Mouse (Mus musculus) megakaryocyte, embryonic 14.5 days (primary cell): ENCODE data around the gene Vav2. TPM values are rescaled to one million over a fixed set of nuclear protein-coding genes. Genes with fewer than 3 reads are reported as not detected.
A peak's percentile ranks its signal among the peaks of the same experiment; 100 is the strongest.

ENCODE experiments used
- H3K27me3 ChIP-seq: replicated peaks from 2 replicates; pipeline ENCODE3; 2012; ENCODE audit warnings: inconsistent platforms
- H3K36me3 ChIP-seq: replicated peaks from 2 replicates; pipeline ENCODE3; 2012; ENCODE audit warnings: low read length, inconsistent platforms, mixed read lengths
- H3K4me1 ChIP-seq: 2 replicates; pipeline ENCODE4 v1.6.1; 2012; ENCODE audit warnings: inconsistent platforms
- H3K4me3 ChIP-seq: replicated peaks from 2 replicates; pipeline ENCODE3; 2012; ENCODE audit warnings: moderate library complexity, mild to moderate bottlenecking, inconsistent platforms
- H3K9me3 ChIP-seq: 2 replicates; pipeline ENCODE4 v1.6.1; 2012; ENCODE audit warnings: inconsistent platforms
- FLI1 ChIP-seq: IDR thresholded peaks from 2 replicates; pipeline ENCODE4 v1.6.1; 2012; ENCODE audit warnings: low read length, inconsistent platforms, mixed read lengths
- GATA1 ChIP-seq: IDR thresholded peaks from 3 replicates; pipeline ENCODE4 v1.6.1; 2012; ENCODE audit warnings: mixed read lengths, low read length, inconsistent platforms, borderline replicate concordance
- polyA plus RNA-seq: library from polyadenylated mRNA; stranded (reverse); fragments of >175 nt; gene quantifications from 2 replicates; pipeline ENCODE4 v1.2.3, GENCODE M21; 2012; ENCODE audit warnings: low replicate concordance; ENCODE audit not compliant: insufficient read depth

The Vav2 gene
- polyA plus RNA-seq, 1 experiment, result 5.5 TPM

DNA sequence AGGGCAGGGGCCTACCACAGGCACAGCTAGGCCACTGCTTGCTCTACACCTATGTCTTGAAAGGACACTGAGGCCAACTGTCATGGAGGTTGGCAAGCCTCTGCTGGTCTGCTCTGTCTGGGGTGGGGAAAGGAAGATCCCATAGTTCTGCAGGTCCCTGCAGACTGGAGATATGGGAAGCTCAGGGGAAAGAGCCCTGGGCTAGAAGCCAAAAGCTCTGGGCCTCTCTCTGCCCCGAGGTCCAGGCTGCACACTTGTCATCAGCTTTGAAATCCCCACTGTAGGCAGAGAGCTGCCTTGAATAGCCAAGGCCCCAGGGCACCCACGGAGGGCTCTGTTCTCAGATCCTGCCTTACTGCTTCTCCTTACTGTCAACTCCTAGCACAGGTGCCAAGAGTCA lies 158.5 kb downstream of the Vav2 start:
- no peak overlapping the region for H3K4me3 ChIP-seq
- no peaks in the 10 kb centered on the region; the same call in 1 of the 2 replicates for H3K4me1 ChIP-seq
- TF ChIP-seq FLI1 (no peak), GATA1 (no peak)
- peaks cover 5% of the 10 kb centered on the region for H3K9me3 ChIP-seq
- peaks cover 11% of the 10 kb centered on the region for H3K36me3 ChIP-seq
- peaks cover 19% of the 10 kb centered on the region for H3K27me3 ChIP-seq

DNA sequence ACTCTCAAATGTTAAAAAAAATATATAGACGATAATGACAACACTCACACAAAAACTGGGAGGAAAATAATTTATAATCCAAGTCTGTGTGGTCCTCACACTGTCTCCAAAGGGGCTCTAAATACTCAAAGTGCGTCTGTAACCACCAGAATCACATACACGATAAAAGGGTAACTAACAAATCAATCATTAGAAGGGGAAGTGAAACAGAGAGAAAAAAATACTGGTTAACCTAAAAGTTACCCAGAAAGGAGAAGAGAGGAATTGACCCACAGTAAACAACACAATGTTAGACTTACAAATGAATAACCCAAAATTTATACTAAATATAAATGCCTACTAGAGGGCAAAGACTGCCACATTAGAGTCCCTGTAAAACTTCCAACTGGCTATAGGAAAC lies 161.0 kb downstream of the Vav2 start:
- H3K36me3 ChIP-seq, result peaks cover 11% of the 10 kb centered on the region

DNA sequence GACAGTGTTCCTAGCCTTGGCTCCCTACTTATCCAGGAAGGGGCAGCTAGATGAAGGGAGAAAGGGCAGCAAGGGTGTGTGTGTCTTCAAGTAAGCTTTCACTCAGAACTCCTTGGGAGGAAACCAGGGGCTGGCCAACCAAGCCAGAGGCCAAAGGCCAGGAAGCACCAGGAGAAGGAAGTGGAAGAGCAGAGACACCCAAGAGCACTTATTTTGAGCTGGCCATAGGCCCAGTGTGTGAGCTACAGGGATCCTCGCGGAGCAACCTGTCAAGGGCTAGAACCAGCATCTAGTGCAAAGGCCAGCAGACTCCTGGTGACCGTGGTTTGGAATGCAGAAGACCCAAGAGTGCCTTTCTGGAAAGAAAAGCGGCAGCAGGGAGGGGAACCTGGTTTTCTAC lies 163.8 kb downstream of the Vav2 start:
- H3K4me1 ChIP-seq, result peaks cover 5% of the 10 kb centered on the region; the same call in 1 of the 2 replicates
- no peak for TF ChIP-seq FLI1
- TF ChIP-seq GATA1, result no peak
- H3K36me3 ChIP-seq, result peaks cover 4% of the 10 kb centered on the region
- H3K4me3 ChIP-seq, result no peak overlapping the region
- H3K9me3 ChIP-seq, result no peaks in the 10 kb centered on the region
- peaks cover 16% of the 10 kb centered on the region for H3K27me3 ChIP-seq

More for the DNA sequence above, 161.0 kb downstream of the Vav2 start:
- H3K4me1 ChIP-seq, result peaks cover 5% of the 10 kb centered on the region; the same call in 1 of the 2 replicates
- peaks cover 25% of the 10 kb centered on the region for H3K27me3 ChIP-seq
- peaks cover 5% of the 10 kb centered on the region for H3K9me3 ChIP-seq
- no peak for TF ChIP-seq FLI1
- TF ChIP-seq GATA1, result no peak
- no peak overlapping the region for H3K4me3 ChIP-seq

DNA sequence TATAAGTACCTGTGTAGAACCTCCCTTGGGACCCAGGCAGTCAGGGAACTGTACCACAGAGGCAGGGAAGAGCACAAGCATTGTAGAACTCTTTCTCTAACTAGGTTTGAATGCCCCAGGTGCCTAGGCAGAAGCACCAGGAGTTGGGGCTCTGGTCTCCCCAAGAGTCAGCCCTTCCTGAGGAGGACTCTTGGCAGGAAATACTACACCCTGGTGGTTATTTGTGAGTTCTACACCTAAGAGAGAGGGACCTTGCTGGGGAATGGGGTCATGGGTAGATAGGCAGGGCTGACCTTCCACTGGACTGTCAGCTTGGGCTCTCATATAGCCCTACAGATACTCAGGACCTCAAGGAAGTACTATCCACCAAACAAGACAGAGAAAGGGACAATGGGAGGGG lies 175.4 kb downstream of the Vav2 start:
- no peak for TF ChIP-seq GATA1
- TF ChIP-seq FLI1, result no peak
- peaks cover 73% of the 10 kb centered on the region for H3K27me3 ChIP-seq

DNA sequence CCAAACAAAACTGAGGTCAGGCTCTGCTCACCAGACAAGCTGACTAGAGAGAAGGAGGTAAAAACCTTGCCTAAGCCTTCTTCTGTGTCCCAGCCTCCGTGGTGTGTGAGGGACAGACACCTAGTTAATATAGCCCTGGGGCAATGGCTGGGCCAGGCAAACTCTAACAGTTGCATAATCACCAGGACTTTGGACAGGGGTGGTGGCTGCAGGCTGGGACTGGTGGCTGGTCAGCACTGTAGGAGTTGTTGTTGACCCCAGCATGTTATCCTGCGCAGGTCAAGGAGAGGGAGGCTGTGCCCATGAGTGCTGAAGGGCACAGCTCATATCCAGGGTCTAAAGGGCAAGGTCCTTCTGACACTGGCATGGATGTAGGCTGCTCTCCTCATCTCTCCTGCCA lies 178.6 kb downstream of the Vav2 start, which contains the start of gene Sardh:
Gene Sardh, minus strand, starts transcription at position 127 of the 400 bp plus-strand sequence.
- Histone ChIP-seq H3K4me3 (no peak within 1 kb of the TSS), H3K9me3 (no peaks in the 10 kb centered on the region), H3K27me3 (peaks cover 78% of the 10 kb centered on the region), H3K4me1 (peaks cover 9% of the 10 kb centered on the region; the same call in 1 of the 2 replicates), H3K36me3 (no peaks in the 10 kb centered on the region)
- TF ChIP-seq FLI1 (no peak), GATA1 (no peak)

More for the DNA sequence above, 175.4 kb downstream of the Vav2 start:
- Histone ChIP-seq H3K9me3 (0 out of 2 replicates have a peak, but pooled peaks cover 3% of the 10 kb centered on the region), H3K36me3 (no peaks in the 10 kb centered on the region), H3K4me3 (no peak overlapping the region), H3K4me1 (peaks cover 9% of the 10 kb centered on the region; the same call in 1 of the 2 replicates)

DNA sequence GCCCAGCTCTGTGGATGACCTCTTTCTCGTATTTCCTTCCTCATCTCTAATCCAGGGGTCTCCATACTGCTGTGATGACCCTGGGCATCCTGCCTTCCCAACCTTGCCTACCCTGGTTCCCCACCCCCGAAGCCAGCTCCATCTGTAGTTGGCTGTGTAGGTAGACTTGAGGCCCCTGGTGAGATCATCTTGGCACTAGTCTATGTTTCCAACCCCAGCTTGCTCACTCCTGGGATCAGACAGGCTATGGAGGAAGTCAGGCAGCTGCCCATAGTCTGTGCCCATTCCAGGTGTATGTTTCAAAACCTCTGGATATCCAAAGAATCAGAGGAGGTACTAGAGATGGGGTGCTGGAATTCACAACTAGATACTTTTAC lies 179.4 kb downstream of the Vav2 start:
- Histone ChIP-seq H3K27me3 (peaks cover 77% of the 10 kb centered on the region), H3K4me3 (no peak overlapping the region)

DNA sequence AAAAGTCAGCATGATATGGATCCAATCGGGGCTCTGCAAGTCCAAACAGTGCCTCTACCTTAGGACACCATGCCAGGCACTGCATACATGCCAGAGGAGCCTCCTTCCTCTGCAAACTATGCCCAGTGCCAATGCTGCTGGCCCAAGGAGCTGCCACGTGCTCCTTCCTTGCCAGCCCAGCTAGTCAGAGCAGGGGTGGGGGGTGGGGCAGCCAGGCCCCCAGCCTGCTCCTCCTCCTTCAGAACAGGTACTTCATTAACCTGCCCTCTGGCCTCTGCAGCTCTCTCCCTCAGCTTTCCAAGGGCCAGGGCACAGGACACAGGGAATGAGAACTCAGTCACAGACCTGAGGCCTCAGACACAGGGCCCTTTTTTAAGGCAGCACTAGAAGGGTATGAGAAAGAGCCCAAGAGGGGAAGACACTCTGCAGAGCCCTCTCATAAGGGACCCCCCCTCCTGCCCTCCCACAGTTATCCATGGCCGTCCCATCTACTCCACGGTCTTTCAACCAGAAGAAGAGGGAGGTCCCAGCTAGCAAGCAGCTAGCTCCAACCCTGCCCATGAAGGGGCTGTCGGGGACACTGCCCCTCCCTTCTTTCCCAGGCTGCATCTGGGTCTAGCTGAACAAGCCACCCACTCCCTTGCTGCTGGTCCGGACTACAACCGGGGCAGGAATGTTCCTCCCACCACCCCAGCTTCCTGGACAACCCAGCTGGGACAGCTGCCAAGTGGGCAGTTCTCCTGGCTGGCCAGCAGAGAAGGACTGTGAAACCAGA lies 179.9 kb downstream of the Vav2 start:
- Histone ChIP-seq H3K4me1 (peaks cover 9% of the 10 kb centered on the region; the same call in 1 of the 2 replicates), H3K36me3 (no peaks in the 10 kb centered on the region), H3K27me3 (peaks cover 78% of the 10 kb centered on the region), H3K4me3 (no peak overlapping the region), H3K9me3 (no peaks in the 10 kb centered on the region)
- TF ChIP-seq FLI1, result no peak
- no peak for TF ChIP-seq GATA1

More for the DNA sequence above, 179.4 kb downstream of the Vav2 start:
- Histone ChIP-seq H3K36me3 (no peaks in the 10 kb centered on the region), H3K4me1 (peaks cover 9% of the 10 kb centered on the region; the same call in 1 of the 2 replicates), H3K9me3 (no peaks in the 10 kb centered on the region)
- TF ChIP-seq FLI1 (no peak), GATA1 (no peak)

DNA sequence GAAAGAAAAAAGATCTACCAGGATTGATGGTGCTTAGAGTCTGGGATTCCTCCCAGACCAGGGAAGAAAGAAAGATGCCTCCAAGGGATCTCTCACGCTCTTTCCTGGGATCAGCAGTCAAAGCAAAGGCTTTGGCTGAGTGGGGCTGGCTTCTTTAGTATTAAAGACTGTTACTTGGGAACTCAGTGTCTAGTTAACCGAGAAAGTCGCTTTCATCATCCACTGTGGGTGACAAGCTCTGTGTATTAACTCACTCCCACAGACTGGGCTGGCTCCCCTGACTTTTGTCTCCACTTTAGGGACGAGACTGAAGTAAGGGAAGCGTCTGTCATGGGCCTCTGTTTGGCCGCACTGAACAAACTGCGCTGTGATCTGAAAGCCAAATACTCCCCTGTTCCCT lies 180.9 kb downstream of the Vav2 start:
- peaks cover 9% of the 10 kb centered on the region; the same call in 1 of the 2 replicates for H3K4me1 ChIP-seq
- no peaks in the 10 kb centered on the region for H3K36me3 ChIP-seq
- no peak overlapping the region for H3K4me3 ChIP-seq
- no peaks in the 10 kb centered on the region for H3K9me3 ChIP-seq
- H3K27me3 ChIP-seq, result peaks cover 70% of the 10 kb centered on the region
- TF ChIP-seq FLI1 (no peak), GATA1 (no peak)

DNA sequence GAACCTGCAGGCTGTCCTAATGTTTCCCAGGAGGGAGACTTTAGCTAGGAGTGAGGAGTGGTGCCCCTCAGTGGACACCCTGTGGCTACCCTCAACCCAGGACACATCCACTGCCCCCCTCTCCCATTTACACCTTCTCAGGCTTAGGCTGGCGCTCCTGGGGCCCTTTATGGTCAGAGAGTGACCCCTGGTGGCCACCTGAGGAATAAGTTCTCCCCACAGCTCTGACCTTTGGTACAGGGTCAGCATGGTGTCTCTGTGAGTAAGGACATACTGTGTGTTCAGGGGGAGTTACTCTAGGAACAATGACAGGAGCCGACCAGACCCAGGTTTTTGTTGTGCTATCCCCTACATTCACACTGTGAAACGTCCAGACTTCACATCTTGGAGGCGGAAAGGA lies 189.5 kb downstream of the Vav2 start:
- Histone ChIP-seq H3K4me3 (no peak overlapping the region), H3K27me3 (peaks cover 54% of the 10 kb centered on the region), H3K36me3 (no peaks in the 10 kb centered on the region), H3K9me3 (no peaks in the 10 kb centered on the region), H3K4me1 (peaks cover 21% of the 10 kb centered on the region)
- TF ChIP-seq GATA1 (no peak), FLI1 (no peak)

DNA sequence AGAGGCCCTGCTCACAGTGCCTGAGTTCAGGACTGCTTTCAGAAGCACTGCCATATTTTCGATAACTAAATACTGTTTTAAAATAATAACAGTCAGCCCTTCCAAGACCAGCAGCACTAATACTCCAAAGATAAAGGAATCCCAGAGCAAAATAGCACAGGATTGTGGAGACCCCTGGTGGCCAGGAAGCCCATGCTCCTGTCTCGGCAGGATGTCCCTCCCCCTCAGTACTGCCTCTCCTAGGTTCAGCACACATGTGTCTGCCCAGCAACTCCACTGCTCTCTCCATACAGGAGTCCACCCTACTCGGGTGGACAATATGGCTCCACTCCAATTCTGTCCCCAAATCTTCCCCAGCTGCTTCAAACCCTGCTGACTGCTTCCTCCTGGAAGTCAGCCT lies 191.1 kb downstream of the Vav2 start:
- TF ChIP-seq FLI1 (no peak), GATA1 (no peak)
- Histone ChIP-seq H3K27me3 (peaks cover 51% of the 10 kb centered on the region), H3K4me3 (no peak overlapping the region), H3K9me3 (no peaks in the 10 kb centered on the region), H3K4me1 (peaks cover 36% of the 10 kb centered on the region), H3K36me3 (no peaks in the 10 kb centered on the region)

DNA sequence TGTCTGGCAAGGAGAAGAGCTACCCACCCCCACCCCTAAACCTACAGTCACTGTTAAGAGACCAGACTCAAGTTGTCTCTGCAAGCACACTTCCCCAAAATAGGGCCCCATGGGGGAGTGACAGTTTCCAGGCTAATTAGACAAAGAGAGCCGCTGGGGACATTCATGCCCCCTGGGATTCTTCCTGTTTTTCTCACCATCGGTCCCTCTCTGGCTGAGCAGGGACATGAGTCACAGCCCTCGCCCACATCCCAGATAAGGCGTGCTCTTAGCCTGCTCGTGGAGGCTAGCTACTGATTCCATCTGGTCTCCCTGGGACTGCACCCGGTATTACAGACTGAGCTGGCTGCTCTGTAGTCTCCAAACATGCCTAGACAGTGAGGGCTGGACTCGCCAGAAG lies 194.5 kb downstream of the Vav2 start:
- no peak for TF ChIP-seq GATA1
- TF ChIP-seq FLI1, result no peak
- H3K9me3 ChIP-seq, result no peaks in the 10 kb centered on the region
- H3K4me1 ChIP-seq, result peaks cover 53% of the 10 kb centered on the region
- peaks cover 42% of the 10 kb centered on the region for H3K27me3 ChIP-seq
- H3K36me3 ChIP-seq, result no peaks in the 10 kb centered on the region
- peak overlapping the region; percentile 77 for H3K4me3 ChIP-seq
